Mouse (Mus musculus) E14TG2a.4 (cell line): ENCODE measurements around the gene Cavin3.

Experiments
- CTCF ChIP-seq: conservative IDR thresholded peaks from 2 replicates; pipeline ENCODE4 v1.5.1; 2014; ENCODE audit warnings: low read length
- NANOG ChIP-seq: IDR thresholded peaks from 2 replicates; pipeline ENCODE4 v1.6.1; 2014; ENCODE audit warnings: borderline replicate concordance, low read length, mixed read lengths
- POU5F1 ChIP-seq: IDR thresholded peaks from 2 replicates; pipeline ENCODE4 v1.6.1; 2014; ENCODE audit warnings: low read length, borderline replicate concordance

DNA sequence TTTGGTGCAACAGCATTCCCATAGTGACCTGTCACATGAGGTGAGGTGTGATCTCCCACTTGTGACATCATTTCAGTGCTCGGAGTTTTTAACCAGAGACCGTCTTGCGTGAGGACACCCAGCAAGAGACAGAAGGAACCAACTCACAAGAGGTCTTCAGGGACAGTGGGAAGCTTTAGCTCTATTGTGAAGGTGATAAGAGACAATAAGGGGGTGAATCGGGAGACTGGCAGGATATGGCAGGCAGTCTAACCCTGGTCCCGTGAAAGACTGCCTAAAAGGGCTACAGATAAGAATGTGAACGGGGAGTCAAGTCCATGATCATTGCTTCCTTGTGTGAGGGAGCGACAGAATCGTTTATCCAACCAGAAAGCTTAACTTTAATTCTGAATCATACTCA is 3.8 kb downstream of the Cavin3 start:
- TF ChIP-seq CTCF (no peak), NANOG (no peak), POU5F1 (no peak)
